Mouse (Mus musculus) liver, embryonic 14.5 days (tissue): Measurements from ENCODE around the gene Msi2. TPM values are rescaled to one million over a fixed set of nuclear protein-coding genes. Genes with fewer than 3 reads are reported as not detected.
A peak's percentile ranks its signal among the peaks of the same experiment; 100 is the strongest.

Source experiments
- ATAC-seq: fragments of 200-750 bp; cut with Nextera tagmentation; 2 replicates; pipeline ENCODE4 v1.8.0; 2017; ENCODE audit warnings: moderate number of reproducible peaks, mild to moderate bottlenecking, moderate library complexity; ENCODE audit not compliant: insufficient read depth
- DNase-seq, 3 experiments: peaks; one replicate each; pipeline ENCODE4 v3.0.0-alpha.2; 2012 to 2013; ENCODE audit warnings: low read depth in 3 of 3, low spot score in 3 of 3
- H3K27ac ChIP-seq: fragments of 300-500 bp; sonication (generic); 2 replicates; pipeline ENCODE4 v1.5.1; 2014; ENCODE audit warnings: moderate library complexity, mild to moderate bottlenecking, control low read depth, inconsistent platforms
- H3K27me3 ChIP-seq: fragments of 300-500 bp; sonication (generic); 2 replicates; pipeline ENCODE4 v1.6.1; 2014; ENCODE audit warnings: mild to moderate bottlenecking, low read length, moderate library complexity; ENCODE audit not compliant: control insufficient read depth, insufficient read depth
- H3K36me3 ChIP-seq: fragments of 300-500 bp; sonication (generic); replicated peaks from 2 replicates; pipeline ENCODE4 v1.6.1; 2014; ENCODE audit warnings: low read depth; ENCODE audit not compliant: control insufficient read depth, insufficient read depth
- H3K4me1 ChIP-seq, 2 experiments: fragments of 200-500 bp in 1 of 2; fragments of 300-500 bp in 1 of 2; sonication (generic) in 1 of 2; replicated peaks; 2 replicates each; pipeline ENCODE4 v1.6.1; 2012 to 2014; ENCODE audit warnings: antibody characterized with exemption in 1 of 2, inconsistent platforms in 1 of 2, low read length in 1 of 2; ENCODE audit not compliant: control insufficient read depth in 2 of 2, insufficient read depth in 2 of 2
- H3K4me2 ChIP-seq: fragments of 300-500 bp; sonication (generic); 2 replicates; pipeline ENCODE4 v1.6.1; 2014; ENCODE audit warnings: low read depth, mild to moderate bottlenecking, control low read depth, moderate library complexity
- H3K4me3 ChIP-seq, 2 experiments: fragments of 200-500 bp in 1 of 2; fragments of 300-500 bp in 1 of 2; sonication (generic) in 1 of 2; 2 replicates each; pipeline ENCODE4 v1.5.1; 2012 to 2014; ENCODE audit warnings: low read depth in 2 of 2, low read length in 2 of 2, mild to moderate bottlenecking in 2 of 2, control low read depth in 1 of 2, inconsistent platforms in 1 of 2, moderate library complexity in 1 of 2; ENCODE audit not compliant: insufficient read depth in 1 of 2
- H3K9ac ChIP-seq: fragments of 300-500 bp; sonication (generic); replicated peaks from 2 replicates; pipeline ENCODE4 v1.6.1; 2014; ENCODE audit warnings: mild to moderate bottlenecking, control low read depth, moderate library complexity
- H3K9me3 ChIP-seq: fragments of 300-500 bp; sonication (generic); 2 replicates; pipeline ENCODE4 v1.6.1; 2016; ENCODE audit warnings: low read length, mixed read lengths; ENCODE audit not compliant: control insufficient read depth
- CTCF ChIP-seq: IDR thresholded peaks from 2 replicates; pipeline ENCODE4 v1.5.1; 2016; ENCODE audit warnings: antibody characterized with exemption, low read depth, control low read depth
- EP300 ChIP-seq: IDR thresholded peaks from 2 replicates; pipeline ENCODE4 v1.6.1; 2016; ENCODE audit warnings: antibody characterized with exemption, low read depth
- WGBS: fragments of 180-500 bp; shearing (Covaris S2); extraction: QIAGEN DNeasy Blood & Tissue Kit; methylation state at CpG from one replicate; pipeline ENCODE4 v1.1.7; 2014; ENCODE audit not compliant: insufficient replicate concordance; 5-methylcytosine and 5-hydroxymethylcytosine counted together
- polyA plus RNA-seq, 2 experiments: library from polyadenylated mRNA; depleted of rRNA in 1 of 2; stranded (reverse) in 1 of 2; unstranded in 1 of 2; fragments of >200 nt; fragmentation: Nextera tagmentation in 1 of 2; extraction: Ambion mirVana in 1 of 2; gene quantifications; 2 replicates each; pipeline versions ENCODE4 v1.2.1 to v1.2.3; 2012 to 2014

Msi2 gene
- polyA plus RNA-seq, 2 experiments = 2.1 to 6.2 TPM

DNA sequence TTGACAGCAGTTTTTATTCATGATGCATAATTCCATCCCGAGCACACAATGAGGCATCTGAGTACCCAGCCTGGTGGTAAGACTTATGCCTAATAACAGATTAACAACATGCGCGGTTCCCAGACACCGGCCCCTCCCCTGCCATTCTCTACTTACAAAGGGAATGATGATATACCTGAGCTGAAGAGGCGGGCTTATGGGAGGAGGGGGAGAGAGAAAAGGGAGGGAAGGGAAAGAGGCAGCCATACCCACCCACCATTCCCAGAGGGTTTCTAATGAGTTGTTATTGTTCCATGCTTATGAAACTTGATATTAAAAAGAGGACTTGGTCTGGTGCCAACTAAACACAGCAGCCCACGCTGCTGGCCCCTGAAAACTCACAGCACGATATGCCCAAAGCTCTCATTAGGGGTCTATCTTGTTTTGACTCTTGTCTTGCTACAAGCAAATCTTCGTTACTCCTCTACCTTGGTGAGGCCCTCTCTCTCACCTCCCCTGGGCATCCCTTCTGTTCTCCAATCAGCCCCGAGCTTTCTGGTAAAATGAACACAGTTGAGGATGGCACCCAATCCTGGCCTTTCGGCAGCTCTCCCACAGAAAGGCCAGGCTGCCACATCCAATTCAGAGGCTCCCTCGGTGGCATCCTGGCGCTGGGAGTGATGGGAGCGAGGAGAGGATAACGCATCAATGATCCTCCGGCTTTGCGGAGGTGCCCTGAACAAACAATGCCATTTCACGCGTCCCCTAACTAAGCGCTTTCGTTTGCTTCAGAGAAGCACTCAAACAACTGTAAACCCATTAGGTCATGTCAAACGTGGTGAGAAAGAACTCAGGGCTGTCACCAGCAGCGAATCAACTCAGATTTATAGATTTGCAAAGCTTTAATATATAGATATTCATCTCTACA lies 286.7 kb downstream of the Msi2 start:
- no peaks in the 10 kb centered on the region for H3K9me3 ChIP-seq
- no peaks in the 10 kb centered on the region for H3K4me1 ChIP-seq
- 75% methylated on average over 22 of the region's 22 CpGs for WGBS
- DNase-seq (no peak), ATAC-seq (no peak)
- no peak for TF ChIP-seq CTCF
- no peak for TF ChIP-seq EP300
- H3K27ac ChIP-seq = no peak overlapping the region
- H3K4me3 ChIP-seq = no peak overlapping the region
- no peaks in the 10 kb centered on the region for H3K36me3 ChIP-seq
- H3K27me3 ChIP-seq = no peaks in the 10 kb centered on the region
- no peak overlapping the region for H3K9ac ChIP-seq
- no peak overlapping the region for H3K4me2 ChIP-seq

DNA sequence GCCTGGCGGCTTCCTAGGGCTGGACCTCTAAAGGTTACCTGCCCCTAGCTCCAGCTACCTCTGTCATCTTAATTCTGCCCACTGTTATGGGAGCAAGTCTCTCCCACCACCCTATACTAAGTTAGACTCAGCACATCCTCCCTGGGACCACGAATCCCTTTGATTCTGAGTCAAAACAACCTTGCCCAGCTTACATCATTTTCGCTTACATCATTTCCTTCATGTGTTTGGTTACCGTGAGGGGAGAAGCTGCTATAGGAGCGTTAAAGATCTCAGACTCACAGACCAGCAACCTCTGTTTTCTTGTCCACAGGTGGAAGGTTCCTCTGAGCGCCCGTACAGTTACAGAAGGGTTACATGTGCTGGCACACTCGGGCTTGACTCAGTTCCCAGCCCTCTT lies 288.0 kb downstream of the Msi2 start:
- Histone ChIP-seq H3K4me2 (no peak overlapping the region), H3K27ac (no peak overlapping the region), H3K9me3 (no peaks in the 10 kb centered on the region), H3K27me3 (no peaks in the 10 kb centered on the region), H3K36me3 (no peaks in the 10 kb centered on the region), H3K4me1 (0 out of 4 replicates have a peak, but pooled peaks cover 0 to 3% of the 10 kb centered on the region in 2 experiments), H3K9ac (no peak overlapping the region), H3K4me3 (no peak overlapping the region)
- ATAC-seq (no peak), DNase-seq (no peak)
- 72% methylated on average over 8 of the region's 8 CpGs for WGBS
- TF ChIP-seq CTCF (no peak), EP300 (no peak)

- Histone ChIP-seq H3K27me3 (no peaks in the 10 kb centered on the region), H3K36me3 (no peaks in the 10 kb centered on the region), H3K4me2 (no peak overlapping the region), H3K4me3 (no peak overlapping the region), H3K9me3 (no peaks in the 10 kb centered on the region), H3K4me1 (0 out of 4 replicates have a peak, but pooled peaks cover 0 to 4% of the 10 kb centered on the region in 2 experiments), H3K27ac (no peak overlapping the region), H3K9ac (no peak overlapping the region)
- no peak for DNase-seq
- ATAC-seq = no peak
- 86% methylated on average over 6 of the region's 6 CpGs for WGBS
- peak; percentile 47 for TF ChIP-seq CTCF
- no peak for TF ChIP-seq EP300
Observed at GRCm38 (mm10) chr11:88429680-88430079, 288.6 kb downstream of the Msi2 start.

GRCm38 (mm10) chr11:88425631-88426101 lies 292.6 kb downstream of the Msi2 start:
- H3K36me3 ChIP-seq = no peaks in the 10 kb centered on the region
- no peak overlapping the region for H3K4me3 ChIP-seq
- 41% methylated on average over 9 of the region's 9 CpGs for WGBS
- H3K9me3 ChIP-seq = no peaks in the 10 kb centered on the region
- H3K9ac ChIP-seq = no peak overlapping the region
- ATAC-seq = no peak
- H3K4me1 ChIP-seq = peaks cover 0 to 10% of the 10 kb centered on the region in 2 experiments; a peak in 3 of 4 replicates
- no peak for TF ChIP-seq EP300
- TF ChIP-seq CTCF = no peak
- H3K4me2 ChIP-seq = no peak overlapping the region
- H3K27me3 ChIP-seq = no peaks in the 10 kb centered on the region
- no peak overlapping the region for H3K27ac ChIP-seq
- peak in 1 of 3 experiments; percentile 9 for DNase-seq

DNA sequence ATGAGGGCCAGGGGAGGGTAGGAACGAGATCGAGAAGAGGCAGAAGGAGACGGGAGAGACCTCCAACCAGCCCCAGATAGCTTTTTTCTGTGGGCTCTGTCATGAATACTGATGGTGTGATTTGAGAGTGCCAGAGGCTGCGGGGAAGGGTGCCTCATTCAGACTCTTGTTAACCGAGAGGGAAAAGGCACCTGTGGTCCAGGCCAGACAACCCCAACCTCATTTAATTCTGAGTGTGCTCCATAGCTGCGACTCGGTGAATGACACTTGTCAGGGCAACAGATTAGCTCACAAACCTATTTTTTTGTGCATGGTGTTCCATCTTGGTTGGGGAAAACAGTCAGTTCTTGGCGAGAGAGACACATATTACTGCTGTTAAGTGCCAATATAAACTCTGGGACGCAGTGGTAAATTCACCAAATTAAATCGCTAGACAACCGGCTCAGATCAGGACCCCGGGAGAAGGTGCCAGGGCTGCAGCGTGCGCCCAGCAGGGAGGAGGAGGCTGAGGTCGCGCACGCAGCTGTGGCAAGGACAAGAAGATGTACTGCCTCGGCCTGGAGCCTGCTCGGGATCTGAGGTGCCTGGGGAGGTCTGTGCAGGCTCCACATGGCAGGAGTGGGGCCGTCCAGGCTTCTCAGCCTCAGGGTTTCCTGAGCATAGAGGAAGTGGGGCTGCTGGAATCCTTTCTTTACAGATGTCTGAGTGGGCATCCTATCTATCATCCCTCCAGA lies 294.1 kb downstream of the Msi2 start:
- Histone ChIP-seq H3K4me3 (no peak overlapping the region), H3K4me2 (no peak overlapping the region), H3K27ac (no peak overlapping the region), H3K36me3 (no peaks in the 10 kb centered on the region), H3K9ac (no peak overlapping the region), H3K9me3 (no peaks in the 10 kb centered on the region), H3K4me1 (peaks cover 13 to 23% of the 10 kb centered on the region in 2 experiments), H3K27me3 (no peaks in the 10 kb centered on the region)
- ATAC-seq (no peak), DNase-seq (no peak)
- 78% methylated on average over 20 of the region's 20 CpGs for WGBS
- no peak for TF ChIP-seq CTCF
- TF ChIP-seq EP300 = no peak
